Mouse (Mus musculus) gastrocnemius, postnatal 4 days (tissue): ENCODE data around the gene Psmd5. TPM values are rescaled to one million over a fixed set of nuclear protein-coding genes. Genes with fewer than 3 reads are reported as not detected.
"Not testable (repeated sequence)": the region's sequence is repeated elsewhere in the genome, so short reads cannot be mapped to it uniquely, and the experiment has no call there.

Experiments used
- DNase-seq, 2 experiments: peaks; one replicate each; pipeline ENCODE4 v3.0.0; 2021 to 2022; ENCODE audit warnings: low spot score in 2 of 2, mixed read lengths in 2 of 2
- total RNA-seq, 2 experiments: library from RNA; stranded (reverse); gene quantifications; 2 replicates each; pipeline ENCODE4 v1.2.3; 2021

Gene Psmd5
- total RNA-seq, 2 experiments from 2014 or later: 25.4 to 25.7 TPM

GRCm38 (mm10) chr2:34827591-34827990 is 47.2 kb downstream of the Psmd5 start:
- DNase-seq: no peak

GRCm38 (mm10) chr2:34826460-34827231 is 48.1 kb downstream of the Psmd5 start:
- DNase-seq: no peak

GRCm38 (mm10) chr2:34825827-34826459 is 48.8 kb downstream of the Psmd5 start, which contains the start of gene Fbxw2:
Fbxw2 (minus strand) TSS chr2:34826311.
- DNase-seq: peak; percentile 84 to 94

- DNase-seq: no peak
Measured at GRCm38 (mm10) chr2:34818492-34818891, 56.3 kb downstream of the Psmd5 start.

- not testable (repeated sequence) for DNase-seq
Measured at GRCm38 (mm10) chr2:34815893-34816292, 58.9 kb downstream of the Psmd5 start.

GRCm38 (mm10) chr2:34812706-34813105 is 62.1 kb downstream of the Psmd5 start:
- no peak for DNase-seq

- no peak for DNase-seq
Measured at GRCm38 (mm10) chr2:34810775-34811174, 64.0 kb downstream of the Psmd5 start.

- DNase-seq: no peak
Measured at GRCm38 (mm10) chr2:34809568-34809967, 65.2 kb downstream of the Psmd5 start.

- no peak for DNase-seq
Measured at GRCm38 (mm10) chr2:34808057-34808456, 66.7 kb downstream of the Psmd5 start.

- no peak for DNase-seq
Measured at GRCm38 (mm10) chr2:34805364-34805950, 69.3 kb downstream of the Psmd5 start.

GRCm38 (mm10) chr2:34804815-34805214 is 70.0 kb downstream of the Psmd5 start:
- DNase-seq: no peak

GRCm38 (mm10) chr2:34804172-34804571 is 70.6 kb downstream of the Psmd5 start:
- no peak for DNase-seq

- DNase-seq: no peak
Measured at GRCm38 (mm10) chr2:34803746-34804145, 71.0 kb downstream of the Psmd5 start.

GRCm38 (mm10) chr2:34802565-34803245 is 72.1 kb downstream of the Psmd5 start:
- DNase-seq: not testable (repeated sequence)

GRCm38 (mm10) chr2:34801516-34802482 is 73.0 kb downstream of the Psmd5 start:
- peak; percentile 94 to 97 for DNase-seq

GRCm38 (mm10) chr2:34800371-34800770 is 74.4 kb downstream of the Psmd5 start:
- no peak for DNase-seq
